In genomic region chr1:157446325-157446724, GRCm38 (mm10) we compare ENCODE assay signal across 8 mouse cellular contexts. TPM values are rescaled to one million over a fixed set of nuclear protein-coding genes. Genes with fewer than 3 reads are reported as not detected.
DNase-seq lines count a peak whose midpoint lies in the region; ATAC-seq and TF ChIP-seq lines count a peak whose summit lies in the region.

No protein-coding gene starts in this region.

- no peak for TF ChIP-seq POLR2A in small intestine, adult 2 months (IDR thresholded peaks at IDR 0.05; ENCODE audit: low read depth, low read length)

- no peak overlapping the region for H3K4me2 ChIP-seq in midbrain, postnatal 0 days (ENCODE audit: low read depth, low read length, poor library complexity, severe bottlenecking)
- no peak overlapping the region for H3K4me2 ChIP-seq in midbrain, embryonic 16.5 days (ENCODE audit: low read length)
- H3K4me2 ChIP-seq in kidney, embryonic 16.5 days (replicated peaks; ENCODE audit: low read depth, low read length): no peak overlapping the region
- H3K4me2 ChIP-seq in liver, postnatal 0 days (ENCODE audit: low read depth, low read length): no peak overlapping the region

- no peaks in the 10 kb centered on the region for H3K36me3 ChIP-seq in midbrain, postnatal 0 days (ENCODE audit: insufficient read depth, low read length)
- H3K36me3 ChIP-seq in midbrain, embryonic 16.5 days (ENCODE audit: control insufficient read depth, insufficient read depth, low read length): no peaks in the 10 kb centered on the region
- H3K36me3 ChIP-seq in kidney, embryonic 16.5 days (ENCODE audit: insufficient read depth, low read length): no peaks in the 10 kb centered on the region
- no peaks in the 10 kb centered on the region for H3K36me3 ChIP-seq in liver, postnatal 0 days (replicated peaks; ENCODE audit: insufficient read depth, low read length)
- H3K36me3 ChIP-seq in small intestine, adult 2 months (ENCODE audit: control insufficient read depth, insufficient read depth, low read length): no peaks in the 10 kb centered on the region

- no peaks in the 10 kb centered on the region for H3K27me3 ChIP-seq in midbrain, postnatal 0 days (ENCODE audit: insufficient read depth, low read length)
- H3K27me3 ChIP-seq in midbrain, embryonic 16.5 days (ENCODE audit: control insufficient read depth, insufficient read depth, low read depth, low read length): no peaks in the 10 kb centered on the region
- H3K27me3 ChIP-seq in kidney, embryonic 16.5 days (ENCODE audit: insufficient read depth, low read length): no peaks in the 10 kb centered on the region
- no peaks in the 10 kb centered on the region for H3K27me3 ChIP-seq in liver, postnatal 0 days (ENCODE audit: insufficient read depth, low read length)
- H3K27me3 ChIP-seq in small intestine, adult 2 months (ENCODE audit: control insufficient read depth, insufficient read depth, low read length): no peaks in the 10 kb centered on the region

- no peak overlapping the region for H3K9ac ChIP-seq in midbrain, postnatal 0 days (replicated peaks; ENCODE audit: low read length, poor library complexity, severe bottlenecking)
- H3K9ac ChIP-seq in midbrain, embryonic 16.5 days (ENCODE audit: low read depth, low read length): no peak overlapping the region
- no peak overlapping the region for H3K9ac ChIP-seq in kidney, embryonic 16.5 days (replicated peaks; ENCODE audit: low read length)
- H3K9ac ChIP-seq in liver, postnatal 0 days (replicated peaks): no peak overlapping the region

- 57% methylated on average over 7 of the region's 7 CpGs for WGBS in midbrain, postnatal 0 days
- 65% methylated on average over 7 of the region's 7 CpGs for WGBS in midbrain, embryonic 16.5 days
- 67% methylated on average over 7 of the region's 7 CpGs for WGBS in kidney, embryonic 16.5 days
- 44% methylated on average over 7 of the region's 7 CpGs for WGBS in liver, postnatal 0 days (ENCODE audit: insufficient replicate concordance)
- 53% methylated on average over 7 of the region's 7 CpGs for WGBS in small intestine, adult 2 months

- H3K9me3 ChIP-seq in midbrain, postnatal 0 days (ENCODE audit: low read length): no peaks in the 10 kb centered on the region
- no peaks in the 10 kb centered on the region for H3K9me3 ChIP-seq in midbrain, embryonic 16.5 days (replicated peaks; ENCODE audit: control insufficient read depth, low read length, poor library complexity, severe bottlenecking)
- H3K9me3 ChIP-seq in kidney, embryonic 16.5 days (ENCODE audit: low read length): no peaks in the 10 kb centered on the region
- no peaks in the 10 kb centered on the region for H3K9me3 ChIP-seq in liver, postnatal 0 days (ENCODE audit: low read length)

- ATAC-seq in midbrain, postnatal 0 days (ENCODE audit: low FRiP score): peak; percentile 59; the same call in 1 of the 2 replicates
- no peak for ATAC-seq in midbrain, embryonic 16.5 days
- ATAC-seq in kidney, embryonic 16.5 days (ENCODE audit: low FRiP score, low TSS enrichment): peak; percentile 24; the same call in 1 of the 2 replicates
- ATAC-seq in liver, postnatal 0 days: no peak
- no peak for ATAC-seq in activated CD4-positive, CD25-positive, alpha-beta regulatory T cell, adult 4 months

- TF ChIP-seq CTCF in midbrain, postnatal 0 days (IDR thresholded peaks at IDR 0.05): peak; percentile 72
- TF ChIP-seq CTCF in liver, postnatal 0 days (IDR thresholded peaks at IDR 0.05; ENCODE audit: low read depth): peak; percentile 59
- TF ChIP-seq CTCF in small intestine, adult 2 months (IDR thresholded peaks at IDR 0.05; ENCODE audit: extremely low read depth, insufficient read length, insufficient replicate concordance, low read depth, low read length): peak; percentile 48; the same call in 1 of the 2 replicates

- TF ChIP-seq EP300 in liver, postnatal 0 days (IDR thresholded peaks at IDR 0.05; ENCODE audit: low read depth): no peak

- DNase-seq in midbrain, postnatal 0 days (ENCODE audit: low spot score): peak; percentile 90
- peak; percentile 77 for DNase-seq in adrenal gland, postnatal 10 days
- DNase-seq in frontal cortex, postnatal 10 days (ENCODE audit: low spot score in 2 of 2): peak; percentile 51 to 65
- peak; percentile 43 for DNase-seq in liver, postnatal 0 days

- H3K27ac ChIP-seq in midbrain, postnatal 0 days (ENCODE audit: low read depth, low read length): no peak overlapping the region
- no peak overlapping the region for H3K27ac ChIP-seq in midbrain, embryonic 16.5 days (ENCODE audit: low read length)
- H3K27ac ChIP-seq in kidney, embryonic 16.5 days (ENCODE audit: low read length): no peak overlapping the region
- no peak overlapping the region for H3K27ac ChIP-seq in liver, postnatal 0 days (ENCODE audit: low read depth)
- H3K27ac ChIP-seq in small intestine, adult 2 months (ENCODE audit: insufficient read depth, low read depth, low read length): no peak overlapping the region

- peaks cover 13% of the 10 kb centered on the region; the same call in 1 of the 2 replicates for H3K4me1 ChIP-seq in midbrain, postnatal 0 days (ENCODE audit: insufficient read depth, low read length)
- peaks cover 20% of the 10 kb centered on the region for H3K4me1 ChIP-seq in midbrain, embryonic 16.5 days (ENCODE audit: control insufficient read depth, insufficient read depth, low read length)
- H3K4me1 ChIP-seq in kidney, embryonic 16.5 days (ENCODE audit: insufficient read depth, low read length): peaks cover 15% of the 10 kb centered on the region
- H3K4me1 ChIP-seq in liver, postnatal 0 days (ENCODE audit: insufficient read depth): peaks cover 14% of the 10 kb centered on the region
- no peaks in the 10 kb centered on the region for H3K4me1 ChIP-seq in small intestine, adult 2 months (ENCODE audit: control insufficient read depth, insufficient read depth, insufficient read length, low read length)

- H3K4me3 ChIP-seq in midbrain, postnatal 0 days (ENCODE audit: low read depth, low read length): no peak overlapping the region
- no peak overlapping the region for H3K4me3 ChIP-seq in midbrain, embryonic 16.5 days (ENCODE audit: low read depth, low read length)
- H3K4me3 ChIP-seq in kidney, embryonic 16.5 days (ENCODE audit: low read length): no peak overlapping the region
- no peak overlapping the region for H3K4me3 ChIP-seq in liver, postnatal 0 days (ENCODE audit: low read depth, low read length)
- H3K4me3 ChIP-seq in small intestine, adult 2 months (ENCODE audit: low read depth, low read length): no peak overlapping the region

RNA-seq across cellular contexts. Expression of gene Cryzl2, which starts 12.1 kb away (rescaled TPM):
- total RNA-seq in midbrain, postnatal 0 days (2014; rRNA removed): 9.4 and 10.1 TPM in 2 replicates
- 8.6 and 9.0 TPM in 2 replicates for polyA plus RNA-seq in midbrain, postnatal 0 days (2015; fragmentation: Nextera tagmentation; extraction: Ambion mirVana)
- 6.2 and 7.2 TPM in 2 replicates for polyA plus RNA-seq in midbrain, embryonic 16.5 days (2015; fragmentation: Nextera tagmentation; extraction: Ambion mirVana)
- total RNA-seq in adrenal gland, postnatal 10 days (2021): 10 to 100 TPM; 33.8 to 34.5 TPM
- polyA plus RNA-seq in kidney, embryonic 16.5 days (2015; fragmentation: Nextera tagmentation; extraction: Ambion mirVana): 28.7 TPM in 2 replicates
- polyA plus RNA-seq in liver, postnatal 0 days (2015; fragmentation: Nextera tagmentation; extraction: Ambion mirVana): 9.5 TPM in 2 replicates
- polyA plus RNA-seq in small intestine, adult 2 months (2012; rRNA removed): 2.4 and 3.5 TPM in 2 replicates
- polyA plus RNA-seq in activated CD4-positive, CD25-positive, alpha-beta regulatory T cell, adult 4 months (2017; shearing (Covaris generic)): 1 to 10 TPM; 3.9 to 5.5 TPM

RNA-seq across cellular contexts. Expression of gene Rasal2, which starts 33.9 kb away (rescaled TPM):
- total RNA-seq in midbrain, postnatal 0 days (2014; rRNA removed): 41.2 and 60.5 TPM in 2 replicates
- 34.8 and 36.3 TPM in 2 replicates for polyA plus RNA-seq in midbrain, postnatal 0 days (2015; fragmentation: Nextera tagmentation; extraction: Ambion mirVana)
- polyA plus RNA-seq in midbrain, embryonic 16.5 days (2015; fragmentation: Nextera tagmentation; extraction: Ambion mirVana): 46.7 and 53.0 TPM in 2 replicates
- 10 to 100 TPM; 13.8 to 16.5 TPM for total RNA-seq in adrenal gland, postnatal 10 days (2021)
- 6.9 and 8.0 TPM in 2 replicates for polyA plus RNA-seq in kidney, embryonic 16.5 days (2015; fragmentation: Nextera tagmentation; extraction: Ambion mirVana)
- polyA plus RNA-seq in liver, postnatal 0 days (2015; fragmentation: Nextera tagmentation; extraction: Ambion mirVana): 10.7 and 12.5 TPM in 2 replicates
- polyA plus RNA-seq in small intestine, adult 2 months (2012; rRNA removed): 1.0 and 1.4 TPM in 2 replicates
- under 1 TPM in 1 of 2 experiments, not detected in 1; 0.19 TPM for polyA plus RNA-seq in activated CD4-positive, CD25-positive, alpha-beta regulatory T cell, adult 4 months (2017; shearing (Covaris generic))

Comparison
In these comparisons a context has a peak if more than half of its experiments do, and no peak if none do; other contexts are left out.
1. ATAC-seq: peak in midbrain, postnatal 0 days (single experiment) and kidney, embryonic 16.5 days (single experiment); none in midbrain, embryonic 16.5 days (single experiment), liver, postnatal 0 days (single experiment) and activated CD4-positive, CD25-positive, alpha-beta regulatory T cell, adult 4 months (single experiment).
2. Peak in every context shown above with its lines, with median percentiles within 50 percentile points of each other: DNase-seq and CTCF ChIP-seq.